Mouse (Mus musculus): ENCODE measurements around the gene Cdca8.

- TF ChIP-seq POLR2AphosphoS2 (IDR thresholded peaks at IDR 0.05; ENCODE audit: low read length), result no peak
- no peak for TF ChIP-seq CTCF (IDR thresholded peaks at IDR 0.05 in 2 of 3, conservative IDR thresholded peaks at IDR 0.05 in 1 of 3; ENCODE audit: control insufficient read depth in 1 of 3, insufficient read depth in 1 of 3, low read depth in 2 of 3, low read length in 3 of 3, poor library complexity in 1 of 3, severe bottlenecking in 1 of 3)
- no peak for TF ChIP-seq ELF1 (IDR thresholded peaks at IDR 0.05; ENCODE audit: low read depth, low read length)
- TF ChIP-seq GATA1 (IDR thresholded peaks at IDR 0.05; ENCODE audit: low read depth, low read length), result no peak
- no peak for TF ChIP-seq MYC (IDR thresholded peaks at IDR 0.05; ENCODE audit: low read depth, low read length)
These were observed 57.7 kb downstream of the Cdca8 start for GRCm38 (mm10) chr4:124881341-124881908.
